Mouse (Mus musculus) E14TG2a.4 (cell line): ENCODE measurements at regions not wholly inside any gene's neighbourhood (a gene's known extent, or its start where the extent isn't known, plus 50 kb on each side); places are given as distances from the start of the nearest gene placed in this dataset.

Source experiments
- CTCF ChIP-seq: conservative IDR thresholded peaks from 2 replicates; pipeline ENCODE4 v1.5.1; 2014; ENCODE audit warnings: low read length
- POU5F1 ChIP-seq: IDR thresholded peaks from 2 replicates; pipeline ENCODE4 v1.6.1; 2014; ENCODE audit warnings: low read length, borderline replicate concordance

- no peak for TF ChIP-seq CTCF
- no peak for TF ChIP-seq POU5F1
Observed at GRCm38 (mm10) chr13:31347000-31347399, 208.9 kb upstream of the Foxq1 start.
